Mouse (Mus musculus): Measurements from ENCODE around the gene Oaz2. TPM values are rescaled to one million over a fixed set of nuclear protein-coding genes. Genes with fewer than 3 reads are reported as not detected.

Oaz2 gene
- total and polyA plus RNA-seq, 3 experiments = 30.2 to 61.4 (median 35.3) TPM

DNA sequence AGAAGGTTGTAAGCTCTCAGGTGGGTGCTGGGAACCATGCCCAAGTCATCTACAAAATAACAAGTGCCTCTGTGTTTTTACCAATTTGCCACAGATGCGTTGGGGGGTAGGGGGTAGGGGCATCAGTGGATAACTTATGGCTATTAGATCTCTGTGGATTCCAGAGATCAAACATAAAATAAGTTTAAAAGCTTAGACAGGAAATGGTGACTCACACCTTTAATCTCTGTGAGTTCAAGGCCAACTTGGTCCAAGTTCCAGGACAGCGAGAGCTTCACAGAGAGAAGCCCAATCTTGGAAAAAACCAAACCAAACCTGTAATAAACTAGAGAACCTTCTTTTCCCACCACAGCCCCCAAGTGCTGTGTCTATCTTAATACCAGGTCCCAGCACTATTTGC lies 21.0 kb upstream of the Oaz2 start:
- dilution Hi-C loops (cut with MboI; ENCODE audit: extremely low pct_ligation_motif_present, extremely low pct_unique_long_range_greater_than_20kb, low sequenced_read_pairs) = no loop called here
- TF ChIP-seq RAD21 (IDR thresholded peaks at IDR 0.05; ENCODE audit: low read depth, low read length) = no peak
- TF ChIP-seq HCFC1 (IDR thresholded peaks at IDR 0.05; ENCODE audit: low read depth, low read length) = no peak
- no peak for TF ChIP-seq E2F4 (IDR thresholded peaks at IDR 0.05; ENCODE audit: insufficient replicate concordance, low read depth, low read length)
- no peak for TF ChIP-seq PAX5 (IDR thresholded peaks at IDR 0.05; ENCODE audit: low read length)
- TF ChIP-seq ETS1 (conservative IDR thresholded peaks at IDR 0.05; ENCODE audit: low read depth, low read length) = no peak
- no peak for TF ChIP-seq KAT2A (IDR thresholded peaks at IDR 0.05; ENCODE audit: insufficient replicate concordance, low read length)
- TF ChIP-seq POLR2AphosphoS2 (IDR thresholded peaks at IDR 0.05; ENCODE audit: low read depth, low read length) = no peak
- TF ChIP-seq MEF2A (IDR thresholded peaks at IDR 0.05; ENCODE audit: borderline replicate concordance, low read depth, low read length) = no peak
- no peak for TF ChIP-seq MAFK (IDR thresholded peaks at IDR 0.05; ENCODE audit: insufficient replicate concordance, low read length)
- TF ChIP-seq ZKSCAN1 (IDR thresholded peaks at IDR 0.05; ENCODE audit: borderline replicate concordance, low read depth, low read length) = no peak
- no peak for TF ChIP-seq USF1 (IDR thresholded peaks at IDR 0.05; ENCODE audit: low read depth, low read length)
- no peak for TF ChIP-seq MXI1 (IDR thresholded peaks at IDR 0.05; ENCODE audit: low read depth, low read length)
- no peak for TF ChIP-seq IRF4 (IDR thresholded peaks at IDR 0.05; ENCODE audit: low read depth, low read length)
- no peak for TF ChIP-seq SIN3A (IDR thresholded peaks at IDR 0.05; ENCODE audit: low read length)
- Histone ChIP-seq H3K4me1 (ENCODE audit: control insufficient read depth in 1 of 2, insufficient read depth in 2 of 2) (peaks cover 0 to 8% of the 10 kb centered on the region in 2 experiments; a peak in 2 of 4 replicates), H3K79me2 (replicated peaks; ENCODE audit: control insufficient read depth, extremely low read depth, insufficient read depth, poor library complexity, severe bottlenecking) (no peaks in the 10 kb centered on the region), H3K27ac (ENCODE audit: insufficient read depth, low read depth) (no peak overlapping the region), H3K27me3 (replicated peaks) (no peaks in the 10 kb centered on the region), H3K9ac (ENCODE audit: insufficient read depth, low read depth) (no peak overlapping the region), H3K9me3 (replicated peaks; ENCODE audit: low read length) (no peaks in the 10 kb centered on the region), H3K36me3 (replicated peaks in 1 of 2; ENCODE audit: control insufficient read depth in 1 of 2, insufficient read depth in 1 of 2, low read length in 1 of 2) (no peaks in the 10 kb centered on the region), H3K4me2 (ENCODE audit: insufficient read depth, low read depth, poor library complexity, severe bottlenecking) (no peak overlapping the region), H3K4me3 (replicated peaks in 1 of 3; ENCODE audit: low read depth in 2 of 3, low read length in 2 of 3, poor library complexity in 1 of 3) (no peak overlapping the region)
- in situ Hi-C loops (cut with MboI; ENCODE audit: low pct_ligation_motif_present, low pct_unique_long_range_greater_than_20kb, low sequenced_read_pairs) = no loop called here
- DNase-seq (ENCODE audit: extremely low read depth) = no peak

DNA sequence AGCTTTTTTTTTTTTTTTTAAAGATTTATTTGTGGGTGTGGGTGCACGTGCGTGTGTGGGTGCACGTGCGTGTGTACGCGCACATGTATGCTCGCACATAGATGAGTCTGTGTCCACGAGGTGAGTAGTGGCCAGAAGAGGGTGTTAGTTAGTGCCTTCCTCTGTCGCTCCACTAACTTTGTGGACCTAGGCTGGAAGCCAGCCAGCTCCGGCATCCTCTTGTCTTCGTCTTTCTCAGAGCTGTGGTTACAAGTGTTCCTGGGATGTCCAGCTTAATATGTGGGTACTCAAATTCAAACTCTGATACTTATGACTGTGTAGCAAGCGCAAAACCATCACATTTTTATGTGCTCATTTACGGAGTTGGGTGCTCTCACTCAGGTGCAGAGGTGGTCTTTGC lies 19.1 kb upstream of the Oaz2 start:
- no peaks in the 10 kb centered on the region for H3K36me3 ChIP-seq (replicated peaks in 1 of 2; ENCODE audit: control insufficient read depth in 1 of 2, insufficient read depth in 1 of 2, low read length in 1 of 2)
- H3K27ac ChIP-seq (ENCODE audit: insufficient read depth, low read depth) = no peak overlapping the region
- no peaks in the 10 kb centered on the region for H3K79me2 ChIP-seq (replicated peaks; ENCODE audit: control insufficient read depth, extremely low read depth, insufficient read depth, poor library complexity, severe bottlenecking)
- in situ Hi-C loops (cut with MboI; ENCODE audit: low pct_ligation_motif_present, low pct_unique_long_range_greater_than_20kb, low sequenced_read_pairs) = no loop called here
- no peak overlapping the region for H3K4me2 ChIP-seq (ENCODE audit: insufficient read depth, low read depth, poor library complexity, severe bottlenecking)
- H3K9me3 ChIP-seq (replicated peaks; ENCODE audit: low read length) = no peaks in the 10 kb centered on the region
- no peak overlapping the region for H3K4me3 ChIP-seq (replicated peaks in 1 of 3; ENCODE audit: low read depth in 2 of 3, low read length in 2 of 3, poor library complexity in 1 of 3)
- no peak overlapping the region for H3K9ac ChIP-seq (ENCODE audit: insufficient read depth, low read depth)
- no peaks in the 10 kb centered on the region for H3K27me3 ChIP-seq (replicated peaks)
- no peak for DNase-seq (ENCODE audit: extremely low read depth)
- TF ChIP-seq KAT2A (IDR thresholded peaks at IDR 0.05; ENCODE audit: insufficient replicate concordance, low read length) (no peak), UBTF (IDR thresholded peaks at IDR 0.05; ENCODE audit: low read depth, low read length) (no peak), CTCF (conservative IDR thresholded peaks at IDR 0.05 in 1 of 2, IDR thresholded peaks at IDR 0.05 in 1 of 2; ENCODE audit: low read depth in 2 of 2, low read length in 2 of 2) (no peak), USF1 (IDR thresholded peaks at IDR 0.05; ENCODE audit: low read depth, low read length) (no peak), ZKSCAN1 (IDR thresholded peaks at IDR 0.05; ENCODE audit: borderline replicate concordance, low read depth, low read length) (no peak), MAX (IDR thresholded peaks at IDR 0.05; ENCODE audit: low read length) (no peak), ZC3H11A (IDR thresholded peaks at IDR 0.05; ENCODE audit: low read depth, low read length) (no peak), MEF2A (IDR thresholded peaks at IDR 0.05; ENCODE audit: borderline replicate concordance, low read depth, low read length) (no peak), MYC (IDR thresholded peaks at IDR 0.05; ENCODE audit: low read depth, low read length) (no peak), POLR2A (IDR thresholded peaks at IDR 0.05; ENCODE audit: low read depth, low read length) (no peak), BHLHE40 (IDR thresholded peaks at IDR 0.05; ENCODE audit: low read depth, low read length) (no peak), CHD1 (IDR thresholded peaks at IDR 0.05; ENCODE audit: low read depth, low read length) (no peak), NRF1 (IDR thresholded peaks at IDR 0.05; ENCODE audit: low read depth, low read length) (no peak), TBP (conservative IDR thresholded peaks at IDR 0.05; ENCODE audit: low read depth, low read length) (no peak), ETS1 (conservative IDR thresholded peaks at IDR 0.05; ENCODE audit: low read depth, low read length) (no peak), E2F4 (IDR thresholded peaks at IDR 0.05; ENCODE audit: insufficient replicate concordance, low read depth, low read length) (no peak), RCOR1 (conservative IDR thresholded peaks at IDR 0.05; ENCODE audit: low read depth, low read length) (no peak), MAFK (IDR thresholded peaks at IDR 0.05; ENCODE audit: insufficient replicate concordance, low read length) (no peak), ELF1 (IDR thresholded peaks at IDR 0.05; ENCODE audit: low read depth, low read length) (no peak)
- peaks cover 0 to 8% of the 10 kb centered on the region in 2 experiments; a peak in 2 of 4 replicates for H3K4me1 ChIP-seq (ENCODE audit: control insufficient read depth in 1 of 2, insufficient read depth in 2 of 2)
- dilution Hi-C loops (cut with MboI; ENCODE audit: extremely low pct_ligation_motif_present, extremely low pct_unique_long_range_greater_than_20kb, low sequenced_read_pairs) = no loop called here
